Mouse (Mus musculus): ENCODE data around the gene Phlpp1. TPM values are rescaled to one million over a fixed set of nuclear protein-coding genes. Genes with fewer than 3 reads are reported as not detected.

Gene Phlpp1
- total and polyA plus RNA-seq, 2 experiments: 8.3 to 8.7 TPM

GRCm38 (mm10) chr1:106394678-106395077 lies 223.1 kb downstream of the Phlpp1 start:
- Histone ChIP-seq H3K27me3 (ENCODE audit: control insufficient read depth, insufficient read depth, low read length) (no peaks in the 10 kb centered on the region), H3K4me3 (ENCODE audit: insufficient read depth, low read depth, low read length) (no peak overlapping the region), H3K4me1 (ENCODE audit: control insufficient read depth, insufficient read depth, low read length) (no peaks in the 10 kb centered on the region), H3K9ac (ENCODE audit: low read depth, low read length) (no peak overlapping the region), H3K79me2 (ENCODE audit: control insufficient read depth, insufficient read depth, low read length) (no peaks in the 10 kb centered on the region), H3K27ac (replicated peaks; ENCODE audit: insufficient read depth, low read depth, low read length) (no peak overlapping the region), H3K36me3 (ENCODE audit: control insufficient read depth, insufficient read depth, low read length) (peaks cover 15% of the 10 kb centered on the region; the same call in 1 of the 2 replicates)
- DNase-seq (ENCODE audit: extremely low read depth, low read depth, low spot score): no peak
- TF ChIP-seq POLR2A (IDR thresholded peaks at IDR 0.05; ENCODE audit: extremely low read depth, insufficient read depth, low read length) (no peak), CTCF (IDR thresholded peaks at IDR 0.05; ENCODE audit: low read depth, low read length) (no peak)
- WGBS: 73% methylated on average over 2 of the region's 2 CpGs

- no peaks in the 10 kb centered on the region for H3K79me2 ChIP-seq (ENCODE audit: control insufficient read depth, insufficient read depth, low read length)
- TF ChIP-seq CTCF (IDR thresholded peaks at IDR 0.05; ENCODE audit: low read depth, low read length): peak; percentile 56
- no peak for TF ChIP-seq POLR2A (IDR thresholded peaks at IDR 0.05; ENCODE audit: extremely low read depth, insufficient read depth, low read length)
- DNase-seq (ENCODE audit: extremely low read depth, low read depth, low spot score): peak; percentile 43
- no peak overlapping the region for H3K9ac ChIP-seq (ENCODE audit: low read depth, low read length)
- no peaks in the 10 kb centered on the region for H3K27me3 ChIP-seq (ENCODE audit: control insufficient read depth, insufficient read depth, low read length)
- H3K36me3 ChIP-seq (ENCODE audit: control insufficient read depth, insufficient read depth, low read length): peaks cover 10% of the 10 kb centered on the region; the same call in 1 of the 2 replicates
- H3K4me3 ChIP-seq (ENCODE audit: insufficient read depth, low read depth, low read length): no peak overlapping the region
- no peak overlapping the region for H3K27ac ChIP-seq (replicated peaks; ENCODE audit: insufficient read depth, low read depth, low read length)
- H3K4me1 ChIP-seq (ENCODE audit: control insufficient read depth, insufficient read depth, low read length): no peaks in the 10 kb centered on the region
- 18% methylated on average over 2 of the region's 2 CpGs for WGBS
These were observed 223.9 kb downstream of the Phlpp1 start for GRCm38 (mm10) chr1:106395476-106395875.

- no peak for DNase-seq (ENCODE audit: extremely low read depth, low read depth, low spot score)
These were observed 229.5 kb downstream of the Phlpp1 start for GRCm38 (mm10) chr1:106400900-106401634.

GRCm38 (mm10) chr1:106403011-106403501 lies 231.5 kb downstream of the Phlpp1 start:
- WGBS: 93% methylated on average over 6 of the region's 6 CpGs
- H3K27ac ChIP-seq (replicated peaks; ENCODE audit: insufficient read depth, low read depth, low read length): no peak overlapping the region
- H3K4me3 ChIP-seq (ENCODE audit: insufficient read depth, low read depth, low read length): no peak overlapping the region
- H3K9ac ChIP-seq (ENCODE audit: low read depth, low read length): no peak overlapping the region
- no peaks in the 10 kb centered on the region for H3K36me3 ChIP-seq (ENCODE audit: control insufficient read depth, insufficient read depth, low read length)
- TF ChIP-seq POLR2A (IDR thresholded peaks at IDR 0.05; ENCODE audit: extremely low read depth, insufficient read depth, low read length): no peak
- no peak for TF ChIP-seq CTCF (IDR thresholded peaks at IDR 0.05; ENCODE audit: low read depth, low read length)
- H3K79me2 ChIP-seq (ENCODE audit: control insufficient read depth, insufficient read depth, low read length): no peaks in the 10 kb centered on the region
- H3K27me3 ChIP-seq (ENCODE audit: control insufficient read depth, insufficient read depth, low read length): no peaks in the 10 kb centered on the region
- no peaks in the 10 kb centered on the region for H3K4me1 ChIP-seq (ENCODE audit: control insufficient read depth, insufficient read depth, low read length)
- no peak for DNase-seq (ENCODE audit: extremely low read depth, low read depth, low spot score)

More at GRCm38 (mm10) chr1:106400900-106401634, 229.5 kb downstream of the Phlpp1 start:
- Histone ChIP-seq H3K79me2 (ENCODE audit: control insufficient read depth, insufficient read depth, low read length) (no peaks in the 10 kb centered on the region), H3K4me1 (ENCODE audit: control insufficient read depth, insufficient read depth, low read length) (no peaks in the 10 kb centered on the region), H3K9ac (ENCODE audit: low read depth, low read length) (no peak overlapping the region), H3K27me3 (ENCODE audit: control insufficient read depth, insufficient read depth, low read length) (no peaks in the 10 kb centered on the region), H3K36me3 (ENCODE audit: control insufficient read depth, insufficient read depth, low read length) (no peaks in the 10 kb centered on the region), H3K4me3 (ENCODE audit: insufficient read depth, low read depth, low read length) (no peak overlapping the region), H3K27ac (replicated peaks; ENCODE audit: insufficient read depth, low read depth, low read length) (no peak overlapping the region)
- WGBS: 70% methylated on average over 11 of the region's 11 CpGs
- TF ChIP-seq POLR2A (IDR thresholded peaks at IDR 0.05; ENCODE audit: extremely low read depth, insufficient read depth, low read length): no peak
- no peak for TF ChIP-seq CTCF (IDR thresholded peaks at IDR 0.05; ENCODE audit: low read depth, low read length)

GRCm38 (mm10) chr1:106406852-106407251 lies 235.3 kb downstream of the Phlpp1 start:
- 79% methylated on average over 1 of the region's 1 CpGs for WGBS

GRCm38 (mm10) chr1:106407963-106408440 lies 236.4 kb downstream of the Phlpp1 start:
- Histone ChIP-seq H3K79me2 (ENCODE audit: control insufficient read depth, insufficient read depth, low read length) (no peaks in the 10 kb centered on the region), H3K4me3 (ENCODE audit: insufficient read depth, low read depth, low read length) (no peak overlapping the region), H3K36me3 (ENCODE audit: control insufficient read depth, insufficient read depth, low read length) (no peaks in the 10 kb centered on the region), H3K27me3 (ENCODE audit: control insufficient read depth, insufficient read depth, low read length) (no peaks in the 10 kb centered on the region), H3K27ac (replicated peaks; ENCODE audit: insufficient read depth, low read depth, low read length) (no peak overlapping the region), H3K4me1 (ENCODE audit: control insufficient read depth, insufficient read depth, low read length) (no peaks in the 10 kb centered on the region), H3K9ac (ENCODE audit: low read depth, low read length) (no peak overlapping the region)
- peak; percentile 34 for DNase-seq (ENCODE audit: extremely low read depth, low read depth, low spot score)
- TF ChIP-seq CTCF (IDR thresholded peaks at IDR 0.05; ENCODE audit: low read depth, low read length) (no peak), POLR2A (IDR thresholded peaks at IDR 0.05; ENCODE audit: extremely low read depth, insufficient read depth, low read length) (no peak)
- WGBS: 52% methylated on average over 7 of the region's 7 CpGs

More at GRCm38 (mm10) chr1:106406852-106407251, 235.3 kb downstream of the Phlpp1 start:
- no peak for TF ChIP-seq POLR2A (IDR thresholded peaks at IDR 0.05; ENCODE audit: extremely low read depth, insufficient read depth, low read length)
- TF ChIP-seq CTCF (IDR thresholded peaks at IDR 0.05; ENCODE audit: low read depth, low read length): no peak
- DNase-seq (ENCODE audit: extremely low read depth, low read depth, low spot score): no peak
- no peaks in the 10 kb centered on the region for H3K79me2 ChIP-seq (ENCODE audit: control insufficient read depth, insufficient read depth, low read length)
- H3K27me3 ChIP-seq (ENCODE audit: control insufficient read depth, insufficient read depth, low read length): no peaks in the 10 kb centered on the region
- H3K9ac ChIP-seq (ENCODE audit: low read depth, low read length): no peak overlapping the region
- no peak overlapping the region for H3K4me3 ChIP-seq (ENCODE audit: insufficient read depth, low read depth, low read length)
- H3K4me1 ChIP-seq (ENCODE audit: control insufficient read depth, insufficient read depth, low read length): no peaks in the 10 kb centered on the region
- H3K27ac ChIP-seq (replicated peaks; ENCODE audit: insufficient read depth, low read depth, low read length): no peak overlapping the region
- H3K36me3 ChIP-seq (ENCODE audit: control insufficient read depth, insufficient read depth, low read length): no peaks in the 10 kb centered on the region

Data from liver, adult 2 months (tissue).